Mouse (Mus musculus) G1E (cell line): ENCODE measurements around the gene Fbxo11. TPM values are rescaled to one million over a fixed set of nuclear protein-coding genes. Genes with fewer than 3 reads are reported as not detected.

ENCODE experiments used
- ATAC-seq: 2 replicates; pipeline ENCODE4 v1.8.0; 2016; ENCODE audit warnings: mild to moderate bottlenecking; ENCODE audit not compliant: insufficient number of reproducible peaks, poor library complexity, low FRiP score, severe bottlenecking; ENCODE audit errors: extremely low read depth
- DNase-seq: peaks from one replicate; pipeline ENCODE4 v3.0.0; 2012; ENCODE audit warnings: low spot score
- H3K27me3 ChIP-seq: 2 replicates; pipeline ENCODE4 v1.6.1; 2012; ENCODE audit warnings: mild to moderate bottlenecking, low read length, inconsistent platforms; ENCODE audit not compliant: insufficient read depth
- H3K36me3 ChIP-seq: replicated peaks from 2 replicates; pipeline ENCODE3; 2012; ENCODE audit warnings: mild to moderate bottlenecking, inconsistent platforms
- H3K4me1 ChIP-seq: 2 replicates; pipeline ENCODE4 v1.6.1; 2012; ENCODE audit warnings: low read depth, low read length, inconsistent platforms, mixed read lengths; ENCODE audit not compliant: insufficient read depth
- H3K4me3 ChIP-seq: 2 replicates; pipeline ENCODE4 v1.5.1; 2012; ENCODE audit warnings: low read depth, mild to moderate bottlenecking, inconsistent platforms, low read length, moderate library complexity, mixed read lengths
- H3K9me3 ChIP-seq: replicated peaks from 2 replicates; pipeline ENCODE4 v1.6.1; 2012; ENCODE audit warnings: inconsistent platforms
- CTCF ChIP-seq: IDR thresholded peaks from 2 replicates; pipeline ENCODE4 v1.5.1; 2012; ENCODE audit warnings: low read depth, low read length, inconsistent platforms, mixed read lengths
- GATA1 ChIP-seq: IDR thresholded peaks from 2 replicates; pipeline ENCODE4 v1.6.1; 2012; ENCODE audit warnings: borderline replicate concordance, low read length, inconsistent platforms, mixed read lengths
- GATA2 ChIP-seq: IDR thresholded peaks from 2 replicates; pipeline ENCODE4 v1.6.1; 2012; ENCODE audit warnings: low read depth, low read length, inconsistent platforms, borderline replicate concordance
- POLR2AphosphoS5 ChIP-seq: IDR thresholded peaks from 2 replicates; pipeline ENCODE4 v1.6.1; 2012; ENCODE audit warnings: low read depth, low read length, inconsistent platforms; ENCODE audit not compliant: insufficient replicate concordance
- TAL1 ChIP-seq: conservative IDR thresholded peaks from 2 replicates; pipeline ENCODE4 v1.6.1; 2012; ENCODE audit warnings: low read depth, low read length, inconsistent platforms, mixed read lengths
- polyA plus RNA-seq: library from polyadenylated mRNA; stranded (reverse); fragments of >175 nt; gene quantifications from 2 replicates; pipeline ENCODE4 v1.2.3, GENCODE M21; 2012
- total RNA-seq, 2 experiments: library from RNA; stranded (forward) in 1 of 2; stranded (reverse) in 1 of 2; fragments of 200-1000 nt in 1 of 2; fragments of >200 nt in 1 of 2; fragmentation: Nextera tagmentation in 1 of 2; gene quantifications; 2 replicates each; pipeline ENCODE4 v1.2.3; 2014 to 2017

The Fbxo11 gene
- total and polyA plus RNA-seq, 3 experiments: 2.9 to 78.7 (median 25.8) TPM

- H3K36me3 ChIP-seq: no peaks in the 10 kb centered on the region
- DNase-seq (no peak), ATAC-seq (no peak)
- no peak for TF ChIP-seq CTCF
- TF ChIP-seq GATA1: no peak
- TF ChIP-seq GATA2: no peak
- peaks cover 6% of the 10 kb centered on the region; the same call in 1 of the 2 replicates for H3K27me3 ChIP-seq
- H3K4me3 ChIP-seq: no peak overlapping the region
- peaks cover 18% of the 10 kb centered on the region for H3K4me1 ChIP-seq
- no peaks in the 10 kb centered on the region for H3K9me3 ChIP-seq
These were observed 30.6 kb upstream of the Fbxo11 start for GRCm38 (mm10) chr17:88095517-88096198.

GRCm38 (mm10) chr17:88094327-88094726, 29.2 kb upstream of the Fbxo11 start:
- Histone ChIP-seq H3K27me3 (peaks cover 6% of the 10 kb centered on the region; the same call in 1 of the 2 replicates), H3K9me3 (no peaks in the 10 kb centered on the region), H3K36me3 (no peaks in the 10 kb centered on the region), H3K4me3 (no peak overlapping the region), H3K4me1 (peaks cover 15% of the 10 kb centered on the region)
- no peak for DNase-seq
- ATAC-seq: no peak
- TF ChIP-seq GATA2 (no peak), GATA1 (no peak), POLR2AphosphoS5 (no peak), CTCF (no peak), TAL1 (no peak)

- H3K4me3 ChIP-seq: no peak overlapping the region
These were observed 28.7 kb upstream of the Fbxo11 start for GRCm38 (mm10) chr17:88093798-88094197.

GRCm38 (mm10) chr17:88085976-88086375, 20.9 kb upstream of the Fbxo11 start:
- no peak for ATAC-seq
- peaks cover 8% of the 10 kb centered on the region for H3K4me1 ChIP-seq
- H3K27me3 ChIP-seq: no peaks in the 10 kb centered on the region

More at GRCm38 (mm10) chr17:88093798-88094197, 28.7 kb upstream of the Fbxo11 start:
- Histone ChIP-seq H3K9me3 (no peaks in the 10 kb centered on the region), H3K36me3 (no peaks in the 10 kb centered on the region), H3K4me1 (peaks cover 15% of the 10 kb centered on the region), H3K27me3 (peaks cover 6% of the 10 kb centered on the region; the same call in 1 of the 2 replicates)
- ATAC-seq (no peak), DNase-seq (no peak)
- TF ChIP-seq CTCF: no peak
- TF ChIP-seq TAL1: no peak

GRCm38 (mm10) chr17:88081446-88081845, 16.4 kb upstream of the Fbxo11 start:
- H3K36me3 ChIP-seq: peaks cover 2% of the 10 kb centered on the region
- no peak overlapping the region for H3K4me3 ChIP-seq
- ATAC-seq (peak; percentile 93), DNase-seq (peak; percentile 16)
- H3K4me1 ChIP-seq: peaks cover 19% of the 10 kb centered on the region
- no peaks in the 10 kb centered on the region for H3K27me3 ChIP-seq
- H3K9me3 ChIP-seq: peaks cover 2% of the 10 kb centered on the region
- no peak for TF ChIP-seq POLR2AphosphoS5
- TF ChIP-seq GATA2: no peak
- TF ChIP-seq GATA1: no peak

More at GRCm38 (mm10) chr17:88085976-88086375, 20.9 kb upstream of the Fbxo11 start:
- Histone ChIP-seq H3K9me3 (no peaks in the 10 kb centered on the region), H3K4me3 (no peak overlapping the region), H3K36me3 (no peaks in the 10 kb centered on the region)
- DNase-seq: no peak
- TF ChIP-seq TAL1 (no peak), POLR2AphosphoS5 (no peak), CTCF (no peak), GATA1 (no peak), GATA2 (no peak)

GRCm38 (mm10) chr17:88079771-88080170, 14.7 kb upstream of the Fbxo11 start:
- Histone ChIP-seq H3K36me3 (peaks cover 2% of the 10 kb centered on the region), H3K9me3 (peaks cover 2% of the 10 kb centered on the region), H3K27me3 (no peaks in the 10 kb centered on the region), H3K4me3 (no peak overlapping the region), H3K4me1 (peaks cover 19% of the 10 kb centered on the region)
- TF ChIP-seq POLR2AphosphoS5 (no peak), TAL1 (no peak), GATA2 (no peak), GATA1 (no peak), CTCF (no peak)
- ATAC-seq (no peak), DNase-seq (no peak)

GRCm38 (mm10) chr17:88072047-88072446, 7.0 kb upstream of the Fbxo11 start:
- H3K4me1 ChIP-seq: peaks cover 7% of the 10 kb centered on the region
- no peaks in the 10 kb centered on the region for H3K9me3 ChIP-seq
- H3K27me3 ChIP-seq: no peaks in the 10 kb centered on the region
- TF ChIP-seq GATA2 (no peak), TAL1 (no peak), POLR2AphosphoS5 (no peak), CTCF (no peak)
- ATAC-seq (no peak), DNase-seq (no peak)
- no peak overlapping the region for H3K4me3 ChIP-seq
- peaks cover 8% of the 10 kb centered on the region for H3K36me3 ChIP-seq
